Mouse (Mus musculus) stomach, embryonic 14.5 days (tissue): ENCODE measurements around the gene Spen. TPM values are rescaled to one million over a fixed set of nuclear protein-coding genes. Genes with fewer than 3 reads are reported as not detected.

Experiments used
- ATAC-seq: fragments of 200-750 bp; cut with Nextera tagmentation; 2 replicates; pipeline ENCODE4 v1.8.0; 2017; ENCODE audit warnings: low read depth, moderate TSS enrichment; ENCODE audit not compliant: insufficient number of reproducible peaks, insufficient read depth, low FRiP score
- H3K27ac ChIP-seq: fragments of 300-500 bp; sonication (generic); 2 replicates; pipeline ENCODE4 v1.5.1; 2014; ENCODE audit warnings: mild to moderate bottlenecking, low read length, moderate library complexity, mixed read lengths
- H3K27me3 ChIP-seq: fragments of 300-500 bp; sonication (generic); 2 replicates; pipeline ENCODE4 v1.6.1; 2014; ENCODE audit warnings: low read length, control low read depth, mixed read lengths; ENCODE audit not compliant: control insufficient read depth, insufficient read depth
- H3K36me3 ChIP-seq: fragments of 300-500 bp; sonication (generic); 2 replicates; pipeline ENCODE4 v1.6.1; 2014; ENCODE audit warnings: mild to moderate bottlenecking, control low read depth, low read length, moderate library complexity, mixed read lengths; ENCODE audit not compliant: control insufficient read depth, insufficient read depth
- H3K4me1 ChIP-seq: fragments of 300-500 bp; sonication (generic); 2 replicates; pipeline ENCODE4 v1.6.1; 2014; ENCODE audit warnings: low read length, control low read depth, mixed read lengths; ENCODE audit not compliant: control insufficient read depth, insufficient read depth
- H3K4me2 ChIP-seq: fragments of 300-500 bp; sonication (generic); replicated peaks from 2 replicates; pipeline ENCODE4 v1.6.1; 2014; ENCODE audit warnings: low read depth, low read length, control low read depth
- H3K4me3 ChIP-seq: fragments of 300-500 bp; sonication (generic); 2 replicates; pipeline ENCODE4 v1.5.1; 2014; ENCODE audit warnings: low read depth, low read length, control low read depth
- H3K9ac ChIP-seq: fragments of 300-500 bp; sonication (generic); replicated peaks from 2 replicates; pipeline ENCODE4 v1.6.1; 2014; ENCODE audit warnings: low read depth, mild to moderate bottlenecking, control low read depth, low read length, moderate library complexity, mixed read lengths
- H3K9me3 ChIP-seq: fragments of 300-500 bp; sonication (generic); 2 replicates; pipeline ENCODE4 v1.6.1; 2016; ENCODE audit warnings: low read depth, low read length, control low read depth; ENCODE audit not compliant: control insufficient read depth
- WGBS: fragments of 180-500 bp; shearing (Covaris S2); extraction: QIAGEN DNeasy Blood & Tissue Kit; methylation state at CpG from one replicate; pipeline ENCODE4 v1.1.7; 2014; 5-methylcytosine and 5-hydroxymethylcytosine counted together
- polyA plus RNA-seq: library from polyadenylated mRNA; unstranded; fragments of >200 nt; fragmentation: Nextera tagmentation; extraction: Ambion mirVana; gene quantifications from 2 replicates; pipeline ENCODE4 v1.2.1, GENCODE M21; 2014

The Spen gene
- polyA plus RNA-seq, 1 experiment from 2014 or later: 16.9 TPM

DNA sequence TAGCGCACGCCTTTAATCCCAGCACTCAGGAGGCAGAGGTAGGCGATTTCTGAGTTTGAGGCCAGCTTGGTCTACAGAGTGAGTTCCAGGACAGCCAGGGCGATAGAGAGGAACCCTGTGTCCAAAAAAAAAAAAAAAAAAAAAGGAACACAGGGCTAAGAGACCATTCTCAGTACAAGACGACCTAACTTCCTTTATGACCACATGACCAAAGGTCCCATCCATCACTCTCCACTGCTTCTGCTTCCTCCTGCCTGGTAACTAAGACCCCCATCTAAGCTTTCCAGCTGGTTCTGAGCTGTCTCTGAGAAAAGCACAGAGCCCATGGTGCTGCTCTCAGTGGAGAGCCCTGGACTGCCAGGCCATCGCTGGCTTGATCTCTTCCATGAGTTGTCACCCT lies 26.3 kb downstream of the Spen start:
- no peak for ATAC-seq
- 64% methylated on average over 6 of the region's 6 CpGs for WGBS

GRCm38 (mm10) chr4:141510457-141510856 lies 27.9 kb downstream of the Spen start:
- WGBS: 78% methylated on average over 13 of the region's 13 CpGs
- H3K36me3 ChIP-seq: no peaks in the 10 kb centered on the region
- no peaks in the 10 kb centered on the region for H3K9me3 ChIP-seq
- no peaks in the 10 kb centered on the region for H3K27me3 ChIP-seq
- no peak overlapping the region for H3K4me3 ChIP-seq
- no peak overlapping the region for H3K9ac ChIP-seq
- no peak overlapping the region for H3K27ac ChIP-seq
- no peak overlapping the region for H3K4me2 ChIP-seq
- ATAC-seq: no peak
- peaks cover 27% of the 10 kb centered on the region for H3K4me1 ChIP-seq

More for the DNA sequence above, 26.3 kb downstream of the Spen start:
- H3K4me2 ChIP-seq: no peak overlapping the region
- no peak overlapping the region for H3K27ac ChIP-seq
- no peak overlapping the region for H3K4me3 ChIP-seq
- H3K9me3 ChIP-seq: no peaks in the 10 kb centered on the region
- peaks cover 17% of the 10 kb centered on the region; the same call in 1 of the 2 replicates for H3K4me1 ChIP-seq
- H3K9ac ChIP-seq: no peak overlapping the region
- peaks cover 10% of the 10 kb centered on the region; the same call in 1 of the 2 replicates for H3K36me3 ChIP-seq
- no peaks in the 10 kb centered on the region for H3K27me3 ChIP-seq

GRCm38 (mm10) chr4:141506893-141507292 lies 31.5 kb downstream of the Spen start:
- no peaks in the 10 kb centered on the region for H3K36me3 ChIP-seq
- H3K27ac ChIP-seq: peak overlapping the region; percentile 81
- H3K4me3 ChIP-seq: no peak overlapping the region
- no peaks in the 10 kb centered on the region for H3K27me3 ChIP-seq
- no peaks in the 10 kb centered on the region for H3K9me3 ChIP-seq
- H3K4me2 ChIP-seq: no peak overlapping the region; the same call in 1 of the 2 replicates
- no peak overlapping the region for H3K9ac ChIP-seq
- peak; percentile 47; the same call in 1 of the 2 replicates for ATAC-seq
- H3K4me1 ChIP-seq: peaks cover 20% of the 10 kb centered on the region
- 81% methylated on average over 10 of the region's 10 CpGs for WGBS

DNA sequence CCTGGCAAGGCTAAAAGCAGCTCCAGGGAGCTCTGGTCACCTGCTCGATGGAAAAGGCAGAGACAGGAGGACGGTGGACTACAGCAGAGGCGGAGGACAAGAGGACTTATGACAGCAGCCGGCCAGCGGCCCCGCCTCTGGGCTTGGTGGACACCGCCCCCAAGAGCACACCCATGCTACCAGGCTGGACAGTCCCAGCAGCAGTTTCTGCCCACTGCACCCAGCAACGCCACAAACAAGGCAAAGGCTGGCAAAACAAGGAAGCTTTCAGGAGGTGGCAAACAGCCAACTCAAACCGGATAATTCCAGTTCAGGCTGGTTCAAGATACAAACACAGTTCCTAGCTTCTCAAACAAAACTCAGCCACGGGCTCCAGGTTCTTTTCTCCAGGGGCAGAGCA lies 32.0 kb downstream of the Spen start:
- Histone ChIP-seq H3K4me1 (peaks cover 24% of the 10 kb centered on the region), H3K9me3 (no peaks in the 10 kb centered on the region), H3K27me3 (no peaks in the 10 kb centered on the region), H3K27ac (peak overlapping the region; percentile 81), H3K36me3 (no peaks in the 10 kb centered on the region), H3K4me3 (no peak overlapping the region), H3K9ac (no peak overlapping the region), H3K4me2 (no peak overlapping the region; the same call in 1 of the 2 replicates)
- WGBS: 44% methylated on average over 10 of the region's 10 CpGs
- peak; percentile 78 for ATAC-seq

- WGBS: 92% methylated on average over 11 of the region's 11 CpGs
- Histone ChIP-seq H3K36me3 (no peaks in the 10 kb centered on the region), H3K27me3 (no peaks in the 10 kb centered on the region), H3K9ac (no peak overlapping the region), H3K4me3 (no peak overlapping the region), H3K4me2 (no peak overlapping the region), H3K27ac (no peak overlapping the region), H3K4me1 (peaks cover 28% of the 10 kb centered on the region), H3K9me3 (no peaks in the 10 kb centered on the region)
- no peak for ATAC-seq
These were observed 32.6 kb downstream of the Spen start for GRCm38 (mm10) chr4:141505810-141506209.

DNA sequence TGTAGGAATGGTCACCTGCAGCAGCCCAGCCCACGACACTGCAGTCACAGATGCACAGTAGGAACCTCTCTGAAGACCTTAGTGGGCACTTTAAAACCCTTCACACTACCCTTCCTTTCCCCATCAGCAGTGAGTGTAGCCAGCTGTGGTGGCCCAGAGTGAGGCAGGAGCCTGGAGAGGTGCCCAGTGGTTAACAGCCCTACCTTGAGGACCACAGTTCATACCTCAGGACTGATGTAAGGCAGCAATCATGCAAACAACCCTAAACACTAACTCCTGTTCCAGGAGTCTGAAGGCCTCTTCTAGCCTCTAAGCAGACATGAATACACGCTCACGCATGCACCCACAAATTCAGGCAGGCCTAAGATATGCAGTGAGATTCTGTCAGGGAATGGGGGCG lies 33.9 kb downstream of the Spen start:
- H3K27me3 ChIP-seq: no peaks in the 10 kb centered on the region
- H3K4me1 ChIP-seq: peaks cover 27% of the 10 kb centered on the region
- H3K4me2 ChIP-seq: no peak overlapping the region
- H3K36me3 ChIP-seq: no peaks in the 10 kb centered on the region
- no peak overlapping the region for H3K9ac ChIP-seq
- no peaks in the 10 kb centered on the region for H3K9me3 ChIP-seq
- H3K27ac ChIP-seq: no peak overlapping the region
- no peak overlapping the region for H3K4me3 ChIP-seq
- WGBS: 96% methylated on average over 4 of the region's 4 CpGs
- no peak for ATAC-seq

DNA sequence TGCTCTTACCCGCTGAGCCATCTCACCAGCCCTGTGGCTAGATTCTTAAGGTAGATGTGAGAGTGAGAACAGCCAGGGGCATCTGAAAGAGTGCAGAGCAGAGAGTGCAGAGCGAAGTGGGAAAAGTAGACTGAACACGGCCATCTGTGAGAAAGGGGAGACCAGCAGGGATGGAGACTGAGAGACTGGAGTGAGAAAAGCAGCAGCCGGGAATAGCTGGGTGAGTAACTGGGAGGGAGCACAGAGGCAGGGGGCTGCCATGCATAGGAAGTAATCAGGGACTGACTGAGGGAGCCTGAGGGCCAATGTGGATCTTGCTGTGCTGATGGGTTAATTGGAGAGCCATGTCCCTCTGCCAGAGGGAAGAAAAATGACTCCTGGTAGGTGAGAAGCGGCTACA lies 35.7 kb downstream of the Spen start:
- no peaks in the 10 kb centered on the region for H3K27me3 ChIP-seq
- ATAC-seq: no peak
- no peaks in the 10 kb centered on the region for H3K36me3 ChIP-seq
- H3K9ac ChIP-seq: no peak overlapping the region
- H3K27ac ChIP-seq: no peak overlapping the region
- peaks cover 27% of the 10 kb centered on the region for H3K4me1 ChIP-seq
- no peak overlapping the region for H3K4me2 ChIP-seq
- H3K9me3 ChIP-seq: no peaks in the 10 kb centered on the region
- no peak overlapping the region for H3K4me3 ChIP-seq
- 68% methylated on average over 5 of the region's 5 CpGs for WGBS

GRCm38 (mm10) chr4:141501058-141501457 lies 37.3 kb downstream of the Spen start:
- H3K4me3 ChIP-seq: no peak overlapping the region
- peaks cover 13% of the 10 kb centered on the region for H3K4me1 ChIP-seq
- H3K9me3 ChIP-seq: no peaks in the 10 kb centered on the region
- H3K36me3 ChIP-seq: peaks cover 3% of the 10 kb centered on the region; the same call in 1 of the 2 replicates
- 45% methylated on average over 5 of the region's 5 CpGs for WGBS
- ATAC-seq: no peak
- H3K27me3 ChIP-seq: no peaks in the 10 kb centered on the region
- no peak overlapping the region for H3K9ac ChIP-seq
- no peak overlapping the region; the same call in 1 of the 2 replicates for H3K27ac ChIP-seq
- H3K4me2 ChIP-seq: no peak overlapping the region

DNA sequence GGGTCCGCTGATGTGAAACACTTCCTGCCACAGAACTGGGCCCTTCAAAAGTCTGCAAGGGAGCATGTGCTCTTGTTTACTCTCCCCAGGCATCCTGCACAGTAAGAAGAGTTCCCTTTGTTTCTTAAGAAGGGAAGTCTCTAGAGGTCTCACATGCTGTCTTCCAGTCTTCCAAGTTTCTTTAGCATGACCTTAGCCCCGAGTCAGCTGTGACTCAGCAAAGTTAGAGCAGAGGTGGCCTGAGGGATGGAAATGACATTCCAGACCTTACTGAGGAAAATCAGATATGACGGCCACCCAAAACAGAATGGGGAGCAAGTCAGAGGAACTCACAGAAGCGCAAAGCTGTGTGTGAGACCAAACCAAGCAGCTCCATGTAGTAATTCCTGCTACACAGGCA lies 37.8 kb downstream of the Spen start:
- Histone ChIP-seq H3K4me2 (no peak overlapping the region), H3K9ac (no peak overlapping the region), H3K36me3 (peaks cover 3% of the 10 kb centered on the region; the same call in 1 of the 2 replicates), H3K4me1 (peaks cover 13% of the 10 kb centered on the region), H3K9me3 (no peaks in the 10 kb centered on the region), H3K27me3 (no peaks in the 10 kb centered on the region), H3K4me3 (no peak overlapping the region), H3K27ac (no peak overlapping the region)
- ATAC-seq: no peak
- WGBS: 66% methylated on average over 4 of the region's 4 CpGs
